Mouse (Mus musculus) heart, embryonic 15.5 days (tissue): ENCODE data around the gene Aco1. TPM values are rescaled to one million over a fixed set of nuclear protein-coding genes. Genes with fewer than 3 reads are reported as not detected.

Experiments
- ATAC-seq: fragments of 200-750 bp; cut with Nextera tagmentation; replicated peaks from 2 replicates; pipeline ENCODE4 v1.8.0; 2017; ENCODE audit warnings: low read depth, moderate TSS enrichment; ENCODE audit not compliant: insufficient number of reproducible peaks, insufficient read depth, low FRiP score
- H3K27ac ChIP-seq: fragments of 300-500 bp; sonication (generic); 2 replicates; pipeline ENCODE4 v1.5.1; 2015; ENCODE audit warnings: mild to moderate bottlenecking, inconsistent platforms
- H3K27me3 ChIP-seq: fragments of 300-500 bp; sonication (generic); 2 replicates; pipeline ENCODE4 v1.6.1; 2015; ENCODE audit warnings: inconsistent platforms
- H3K36me3 ChIP-seq: fragments of 300-500 bp; sonication (generic); 2 replicates; pipeline ENCODE4 v1.6.1; 2015; ENCODE audit warnings: mild to moderate bottlenecking, inconsistent platforms
- H3K4me1 ChIP-seq: fragments of 300-500 bp; sonication (generic); replicated peaks from 2 replicates; pipeline ENCODE4 v1.6.1; 2015; ENCODE audit warnings: inconsistent platforms
- H3K4me2 ChIP-seq: fragments of 300-500 bp; sonication (generic); 2 replicates; pipeline ENCODE4 v1.6.1; 2015; ENCODE audit warnings: inconsistent platforms, mild to moderate bottlenecking, moderate library complexity
- H3K4me3 ChIP-seq: fragments of 300-500 bp; sonication (generic); 2 replicates; pipeline ENCODE4 v1.5.1; 2015; ENCODE audit warnings: mild to moderate bottlenecking, inconsistent platforms
- H3K9ac ChIP-seq: fragments of 300-500 bp; sonication (generic); 2 replicates; pipeline ENCODE4 v1.6.1; 2015; ENCODE audit warnings: mild to moderate bottlenecking, inconsistent platforms
- H3K9me3 ChIP-seq: fragments of 300-500 bp; sonication (generic); replicated peaks from 2 replicates; pipeline ENCODE4 v1.6.1; 2016; ENCODE audit warnings: inconsistent platforms
- WGBS: fragments of 180-500 bp; shearing (Covaris S2); methylation state at CpG from one replicate; pipeline ENCODE4 v1.1.7; 2015; ENCODE audit warnings: mixed read lengths; 5-methylcytosine and 5-hydroxymethylcytosine counted together
- polyA plus RNA-seq: library from polyadenylated mRNA; unstranded; fragments of >200 nt; fragmentation: Nextera tagmentation; extraction: Ambion mirVana; gene quantifications from 2 replicates; pipeline ENCODE4 v1.2.1, GENCODE M21; 2015

Gene Aco1
- polyA plus RNA-seq, 1 experiment from 2014 or later: 30.3 TPM

DNA sequence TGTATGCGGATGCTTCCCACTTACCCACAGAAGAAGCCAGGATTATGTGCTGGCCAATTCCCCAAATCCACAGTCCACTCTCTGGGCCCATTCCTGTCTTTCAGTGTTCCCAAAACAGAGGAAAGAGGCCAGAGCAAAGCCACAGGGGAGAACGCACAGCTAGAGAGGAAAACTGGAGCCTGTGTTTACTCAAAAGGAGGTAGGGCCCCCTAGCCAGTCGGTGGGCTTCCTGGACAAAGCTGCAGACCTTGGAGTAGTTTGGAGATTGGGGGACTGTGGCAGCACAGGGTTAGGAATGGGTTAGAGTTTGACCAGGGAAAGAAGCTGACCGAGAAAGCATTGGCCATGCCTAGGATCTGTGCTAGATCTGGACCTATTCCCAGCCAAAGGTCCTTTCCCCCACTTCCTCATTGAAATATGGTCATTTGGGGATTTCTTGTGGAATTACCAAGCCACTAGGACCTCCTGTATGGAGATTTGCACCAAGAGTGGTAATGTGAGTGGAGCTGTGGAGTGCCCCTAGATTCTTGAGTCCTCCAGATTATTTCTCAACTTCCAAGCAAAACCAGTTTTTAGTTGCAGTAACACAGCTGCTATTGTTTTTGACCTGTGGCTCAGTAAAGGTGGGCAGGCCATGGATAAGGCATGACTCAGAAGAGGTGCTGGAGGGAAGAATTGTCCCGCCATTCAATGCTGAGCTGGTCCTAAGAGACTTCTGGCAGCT, 14.8 kb downstream of the Aco1 start:
- H3K9me3 ChIP-seq: no peaks in the 10 kb centered on the region
- no peak for ATAC-seq
- WGBS: 72% methylated on average over 5 of the region's 5 CpGs
- no peaks in the 10 kb centered on the region for H3K27me3 ChIP-seq
- no peak overlapping the region for H3K27ac ChIP-seq
- peaks cover 13% of the 10 kb centered on the region for H3K4me1 ChIP-seq
- H3K9ac ChIP-seq: no peak overlapping the region
- no peaks in the 10 kb centered on the region for H3K36me3 ChIP-seq
- H3K4me3 ChIP-seq: no peak overlapping the region
- H3K4me2 ChIP-seq: no peak overlapping the region

DNA sequence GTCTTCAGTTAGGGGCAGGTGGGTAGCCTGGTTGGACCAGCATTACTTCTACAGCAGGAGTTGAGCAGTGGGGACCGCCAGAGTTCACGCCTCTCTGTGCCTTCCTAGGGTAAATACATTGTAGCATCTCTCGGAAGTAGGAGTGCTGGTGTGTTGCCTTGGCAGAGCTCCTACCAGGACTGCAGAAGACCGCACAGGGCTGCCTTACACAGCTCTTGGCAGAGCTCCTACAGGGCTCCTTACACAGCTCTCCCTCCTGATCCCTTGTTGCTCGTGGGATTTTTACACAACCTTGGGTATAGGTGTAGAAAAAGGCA, 15.3 kb downstream of the Aco1 start:
- no peak overlapping the region for H3K4me2 ChIP-seq
- WGBS: 73% methylated on average over 5 of the region's 5 CpGs
- no peaks in the 10 kb centered on the region for H3K36me3 ChIP-seq
- H3K4me1 ChIP-seq: peaks cover 13% of the 10 kb centered on the region
- no peak overlapping the region for H3K27ac ChIP-seq
- H3K4me3 ChIP-seq: no peak overlapping the region
- H3K9me3 ChIP-seq: no peaks in the 10 kb centered on the region
- H3K27me3 ChIP-seq: no peaks in the 10 kb centered on the region
- ATAC-seq: no peak
- H3K9ac ChIP-seq: no peak overlapping the region

DNA sequence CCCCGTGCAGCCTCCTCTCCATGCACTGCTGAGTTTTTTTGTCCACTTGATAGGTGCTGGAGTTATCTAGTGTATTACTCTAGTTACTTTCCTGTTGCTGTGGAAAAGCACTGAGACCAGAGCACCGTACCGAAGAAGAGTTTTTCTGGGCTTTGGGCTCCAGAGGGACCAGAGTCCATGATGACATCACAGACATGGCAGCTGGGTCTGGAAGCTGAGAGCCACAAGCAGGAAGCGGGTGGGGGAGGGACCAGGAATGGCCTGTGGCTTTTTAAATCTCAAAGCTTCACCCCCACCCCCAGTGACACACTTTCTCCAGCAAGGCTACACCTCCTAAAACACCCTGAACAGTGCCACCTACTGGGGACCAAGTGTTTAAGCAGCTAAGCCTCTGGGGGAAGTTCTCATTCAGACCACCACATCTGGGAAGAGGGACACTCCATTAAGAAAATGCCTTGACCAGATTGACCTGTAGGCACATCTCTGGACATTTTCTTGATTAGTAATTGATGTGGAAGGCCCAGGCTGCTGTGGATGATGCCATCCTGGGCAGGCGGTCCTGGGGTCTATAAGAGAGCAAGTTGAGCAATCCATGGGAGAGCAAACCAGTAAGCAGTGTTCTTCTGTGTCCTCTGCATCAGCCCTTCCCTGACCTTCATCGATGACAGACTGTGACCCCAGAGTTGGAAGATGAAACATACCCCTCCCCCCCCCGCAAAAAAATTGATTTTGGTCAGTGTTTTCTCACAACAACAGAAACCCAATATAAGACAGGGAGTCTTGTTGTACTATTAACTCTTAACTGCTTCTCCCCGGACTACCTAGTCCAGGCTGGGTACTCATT, 17.9 kb downstream of the Aco1 start:
- H3K4me1 ChIP-seq: peaks cover 10% of the 10 kb centered on the region
- no peaks in the 10 kb centered on the region for H3K27me3 ChIP-seq
- H3K36me3 ChIP-seq: peaks cover 5% of the 10 kb centered on the region; the same call in 1 of the 2 replicates
- no peaks in the 10 kb centered on the region for H3K9me3 ChIP-seq
- H3K4me3 ChIP-seq: no peak overlapping the region
- WGBS: 94% methylated on average over 8 of the region's 8 CpGs
- H3K4me2 ChIP-seq: no peak overlapping the region
- H3K27ac ChIP-seq: no peak overlapping the region
- H3K9ac ChIP-seq: no peak overlapping the region
- ATAC-seq: no peak

DNA sequence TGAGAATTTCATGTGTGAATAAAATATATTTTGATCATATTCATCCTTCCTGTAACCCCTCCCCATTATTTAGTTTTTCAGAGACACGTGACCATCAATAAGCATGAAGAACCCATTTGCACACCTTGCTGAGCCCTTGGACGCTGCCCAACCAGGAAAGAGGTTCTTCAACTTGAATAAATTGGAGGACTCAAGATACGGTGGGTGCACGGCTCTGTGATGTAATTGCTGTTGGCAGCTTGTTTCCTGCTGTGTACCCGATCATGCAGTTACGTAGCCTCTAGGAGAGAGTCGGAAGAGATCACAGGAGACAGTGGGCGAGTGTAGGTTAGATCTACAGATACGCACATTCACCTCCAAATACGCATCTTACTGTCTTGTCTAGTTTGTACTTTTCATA, 20.8 kb downstream of the Aco1 start:
- Histone ChIP-seq H3K27me3 (no peaks in the 10 kb centered on the region), H3K9me3 (no peaks in the 10 kb centered on the region), H3K36me3 (peaks cover 15% of the 10 kb centered on the region; the same call in 1 of the 2 replicates), H3K4me2 (no peak overlapping the region), H3K4me3 (no peak overlapping the region), H3K4me1 (no peaks in the 10 kb centered on the region), H3K9ac (no peak overlapping the region), H3K27ac (no peak overlapping the region)
- 88% methylated on average over 10 of the region's 10 CpGs for WGBS
- no peak for ATAC-seq

DNA sequence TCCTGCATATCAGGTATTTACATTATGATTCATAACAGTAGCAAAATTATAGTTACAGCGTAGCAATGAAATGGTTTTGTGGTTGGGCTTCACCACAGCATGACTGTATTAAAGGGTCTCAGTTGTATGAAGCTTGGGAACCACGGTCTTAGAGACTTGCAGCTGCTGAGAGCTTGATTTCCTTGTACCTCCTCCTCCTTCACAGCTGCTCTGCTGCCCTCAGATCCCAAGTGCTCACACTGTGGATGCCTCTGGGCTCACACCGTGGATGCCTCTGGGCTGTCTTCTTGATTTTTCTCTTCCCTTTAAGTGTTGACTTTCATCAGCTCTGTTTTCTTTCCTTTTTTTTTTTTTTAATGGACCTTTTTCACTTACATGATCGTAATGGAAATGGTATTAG, 28.6 kb downstream of the Aco1 start:
- Histone ChIP-seq H3K9me3 (no peaks in the 10 kb centered on the region), H3K4me1 (peaks cover 3% of the 10 kb centered on the region; the same call in 1 of the 2 replicates), H3K27ac (no peak overlapping the region), H3K4me2 (no peak overlapping the region), H3K36me3 (peaks cover 21% of the 10 kb centered on the region; the same call in 1 of the 2 replicates), H3K9ac (no peak overlapping the region), H3K27me3 (no peaks in the 10 kb centered on the region), H3K4me3 (no peak overlapping the region)
- no peak for ATAC-seq
- WGBS: 79% methylated on average over 4 of the region's 4 CpGs

DNA sequence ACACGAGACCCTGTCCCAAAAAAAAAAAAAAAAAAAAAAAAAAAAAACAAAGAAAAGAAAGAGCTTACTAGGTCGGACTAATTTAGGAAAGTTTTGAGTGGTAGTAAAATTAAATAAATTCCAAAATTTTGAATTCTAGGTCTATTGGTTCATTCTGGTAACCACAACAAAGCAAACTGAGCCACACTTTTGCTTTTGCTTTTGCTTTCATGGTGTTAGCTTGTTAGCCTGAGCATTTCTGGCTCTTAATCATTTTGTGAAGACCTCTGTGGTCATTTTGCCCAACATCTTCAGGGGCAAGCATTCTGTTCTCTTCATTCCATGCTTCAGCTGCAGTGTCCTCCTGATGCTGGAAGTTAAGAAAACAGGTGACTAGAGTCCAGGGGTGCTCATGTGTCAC, 29.5 kb downstream of the Aco1 start:
- H3K9me3 ChIP-seq: no peaks in the 10 kb centered on the region
- peaks cover 15% of the 10 kb centered on the region; the same call in 1 of the 2 replicates for H3K36me3 ChIP-seq
- H3K4me1 ChIP-seq: peaks cover 3% of the 10 kb centered on the region; the same call in 1 of the 2 replicates
- H3K27me3 ChIP-seq: no peaks in the 10 kb centered on the region
- ATAC-seq: no peak
- 83% methylated on average over 2 of the region's 2 CpGs for WGBS
- H3K4me3 ChIP-seq: no peak overlapping the region
- no peak overlapping the region for H3K9ac ChIP-seq
- H3K27ac ChIP-seq: no peak overlapping the region
- no peak overlapping the region for H3K4me2 ChIP-seq

DNA sequence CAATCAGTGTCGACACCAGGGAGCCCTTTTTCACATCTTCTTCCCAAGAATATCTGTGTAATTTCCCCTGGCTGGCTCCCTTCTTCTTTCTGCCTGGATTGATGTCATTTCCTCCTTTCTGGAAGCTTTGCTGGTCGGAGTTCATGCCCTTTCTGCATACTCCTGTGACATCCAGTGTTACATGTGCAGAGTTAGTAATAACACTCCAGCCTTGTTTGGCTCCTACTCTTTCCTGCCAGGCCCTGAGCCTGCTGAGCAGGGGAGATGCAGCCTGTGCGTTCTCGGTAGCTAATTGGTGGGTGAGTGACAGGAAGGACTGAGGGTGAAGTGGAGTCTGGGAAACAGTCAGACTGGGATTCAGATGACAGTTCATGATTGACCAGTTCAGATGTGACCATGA, 31.4 kb downstream of the Aco1 start:
- H3K36me3 ChIP-seq: peaks cover 14% of the 10 kb centered on the region; the same call in 1 of the 2 replicates
- H3K4me3 ChIP-seq: no peak overlapping the region
- ATAC-seq: 0 out of 2 replicates have a peak, but pooled peaks have one; percentile 35
- H3K9me3 ChIP-seq: no peaks in the 10 kb centered on the region
- H3K9ac ChIP-seq: no peak overlapping the region
- peaks cover 3% of the 10 kb centered on the region; the same call in 1 of the 2 replicates for H3K4me1 ChIP-seq
- no peak overlapping the region for H3K4me2 ChIP-seq
- no peak overlapping the region for H3K27ac ChIP-seq
- 45% methylated on average over 4 of the region's 4 CpGs for WGBS
- no peaks in the 10 kb centered on the region for H3K27me3 ChIP-seq

DNA sequence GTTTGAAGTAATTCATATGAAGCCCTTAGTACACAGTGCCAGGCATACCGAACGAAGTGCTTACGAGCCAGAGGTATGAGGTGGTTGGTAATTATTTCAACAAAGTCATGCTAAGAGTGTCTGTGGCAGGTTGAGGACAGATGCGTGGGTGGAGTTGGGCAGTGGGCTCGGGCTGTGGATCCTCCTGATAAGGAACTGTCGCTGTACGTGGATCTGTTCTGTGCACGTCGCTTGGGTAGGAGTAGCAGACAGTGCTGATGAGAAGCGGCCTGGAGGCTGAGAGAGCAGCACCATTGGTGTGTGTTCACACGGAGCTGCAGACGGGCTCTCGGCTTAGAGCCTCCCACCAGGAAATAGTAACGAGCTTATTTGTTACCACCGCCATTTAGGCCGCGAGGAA, 35.7 kb downstream of the Aco1 start:
- H3K27ac ChIP-seq: no peak overlapping the region
- no peaks in the 10 kb centered on the region for H3K27me3 ChIP-seq
- peaks cover 27% of the 10 kb centered on the region for H3K36me3 ChIP-seq
- no peak overlapping the region for H3K4me3 ChIP-seq
- peaks cover 3% of the 10 kb centered on the region; the same call in 1 of the 2 replicates for H3K4me1 ChIP-seq
- no peak overlapping the region for H3K4me2 ChIP-seq
- ATAC-seq: no peak
- WGBS: 76% methylated on average over 17 of the region's 17 CpGs
- no peak overlapping the region for H3K9ac ChIP-seq
- no peaks in the 10 kb centered on the region for H3K9me3 ChIP-seq

DNA sequence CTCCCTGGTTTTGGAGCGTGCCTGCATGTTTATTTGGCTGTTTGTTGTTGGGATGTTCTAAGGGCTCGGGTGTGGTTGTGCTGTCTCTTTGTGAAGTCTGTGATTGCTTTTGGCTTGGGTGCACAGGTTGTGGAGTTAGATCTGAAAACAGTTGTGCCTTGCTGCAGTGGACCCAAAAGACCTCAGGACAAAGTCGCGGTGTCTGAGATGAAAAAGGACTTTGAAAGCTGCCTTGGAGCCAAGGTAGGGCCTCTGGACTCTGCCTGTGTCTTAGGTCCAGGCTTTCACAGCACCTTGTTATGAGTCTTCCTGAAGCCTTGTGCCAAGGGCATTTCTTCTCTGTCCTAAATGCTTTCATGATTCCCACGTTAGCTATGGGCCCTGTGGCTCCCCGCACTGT, 37.2 kb downstream of the Aco1 start:
- ATAC-seq: no peak
- no peak overlapping the region for H3K27ac ChIP-seq
- H3K9me3 ChIP-seq: no peaks in the 10 kb centered on the region
- peaks cover 39% of the 10 kb centered on the region for H3K36me3 ChIP-seq
- WGBS: 88% methylated on average over 6 of the region's 6 CpGs
- no peak overlapping the region for H3K4me2 ChIP-seq
- H3K27me3 ChIP-seq: no peaks in the 10 kb centered on the region
- no peak overlapping the region for H3K9ac ChIP-seq
- H3K4me1 ChIP-seq: no peaks in the 10 kb centered on the region
- H3K4me3 ChIP-seq: no peak overlapping the region

DNA sequence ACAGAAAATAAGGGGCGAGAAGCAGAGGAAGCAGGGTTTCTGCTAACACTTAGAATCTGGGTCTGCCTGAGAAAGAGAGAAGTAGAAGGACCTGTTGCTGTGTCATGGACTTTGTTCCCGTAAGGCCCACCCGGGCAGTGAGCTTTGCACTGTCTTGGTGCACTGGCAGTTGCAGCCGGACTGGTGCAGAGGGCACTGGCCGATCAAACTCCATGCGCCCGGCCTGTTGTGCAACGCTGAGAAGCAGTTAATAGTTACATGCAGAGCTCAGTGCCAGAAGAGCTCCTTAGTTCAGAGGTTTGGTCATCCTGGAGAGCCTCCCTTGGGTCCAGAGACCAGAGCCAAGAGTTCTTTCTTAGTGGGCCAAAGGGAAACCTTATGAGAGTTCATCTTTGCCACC, 38.8 kb downstream of the Aco1 start:
- 92% methylated on average over 8 of the region's 8 CpGs for WGBS
- Histone ChIP-seq H3K9ac (no peak overlapping the region), H3K4me2 (no peak overlapping the region), H3K27me3 (no peaks in the 10 kb centered on the region), H3K27ac (no peak overlapping the region), H3K4me3 (no peak overlapping the region), H3K4me1 (no peaks in the 10 kb centered on the region), H3K36me3 (peaks cover 48% of the 10 kb centered on the region), H3K9me3 (no peaks in the 10 kb centered on the region)
- ATAC-seq: no peak

DNA sequence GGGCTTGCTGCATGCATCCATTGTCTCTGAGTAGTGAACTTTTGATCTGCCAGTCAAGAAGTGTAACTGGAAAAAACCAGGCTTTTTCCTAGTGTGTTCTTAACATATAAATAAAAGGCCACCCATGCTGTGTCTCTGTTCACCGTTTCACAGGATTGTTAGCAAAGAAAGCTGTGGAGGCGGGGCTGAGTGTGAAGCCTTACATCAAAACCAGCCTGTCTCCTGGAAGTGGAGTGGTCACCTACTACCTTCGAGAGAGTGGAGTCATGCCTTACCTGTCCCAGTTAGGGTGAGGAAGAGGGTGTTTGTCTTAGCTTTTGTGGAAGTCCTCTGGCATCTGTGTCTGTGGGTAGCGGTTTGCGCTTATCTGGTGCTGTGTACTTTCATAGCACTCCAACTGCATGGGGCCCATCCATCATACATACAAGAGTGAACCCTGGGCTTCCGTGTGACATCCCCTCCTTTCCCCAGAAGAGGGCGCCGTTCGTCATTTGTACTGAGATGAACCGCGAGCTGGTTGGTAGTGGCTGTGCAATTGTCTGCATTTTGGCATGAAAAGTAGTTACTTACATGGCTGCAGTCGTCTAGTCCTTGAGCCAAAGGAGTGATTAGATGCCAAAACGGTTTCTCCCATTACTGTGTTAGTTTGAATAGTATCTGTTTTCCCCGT, 39.9 kb downstream of the Aco1 start:
- WGBS: 42% methylated on average over 14 of the region's 14 CpGs
- 0 out of 2 replicates have a peak, but pooled peaks have one; percentile 10 for ATAC-seq
- peaks cover 53% of the 10 kb centered on the region for H3K36me3 ChIP-seq

More for the DNA sequence above, 39.9 kb downstream of the Aco1 start:
- Histone ChIP-seq H3K4me1 (no peaks in the 10 kb centered on the region), H3K4me2 (no peak overlapping the region), H3K4me3 (no peak overlapping the region), H3K9me3 (no peaks in the 10 kb centered on the region), H3K27me3 (no peaks in the 10 kb centered on the region), H3K27ac (no peak overlapping the region), H3K9ac (no peak overlapping the region)
